Mouse (Mus musculus): ENCODE results near the gene Ano8. TPM values are rescaled to one million over a fixed set of nuclear protein-coding genes. Genes with fewer than 3 reads are reported as not detected.
"Not testable (repeated sequence)": the region's sequence is repeated elsewhere in the genome, so short reads cannot be mapped to it uniquely, and the experiment has no call there.

Gene Ano8
- polyA plus RNA-seq, 1 experiment = 77.0 TPM

- no peak for DNase-seq (ENCODE audit: extremely low spot score in 1 of 2, low spot score in 1 of 2)
Observed at GRCm38 (mm10) chr8:71454668-71455067, 31.1 kb downstream of the Ano8 start.

- no peak for DNase-seq (ENCODE audit: extremely low spot score in 1 of 2, low spot score in 1 of 2)
Observed at GRCm38 (mm10) chr8:71452669-71453068, 33.1 kb downstream of the Ano8 start.

GRCm38 (mm10) chr8:71451777-71452176 lies 34.0 kb downstream of the Ano8 start:
- DNase-seq (ENCODE audit: extremely low spot score in 1 of 2, low spot score in 1 of 2) = no peak

- DNase-seq (ENCODE audit: extremely low spot score in 1 of 2, low spot score in 1 of 2) = no peak
Observed at GRCm38 (mm10) chr8:71451337-71451736, 34.4 kb downstream of the Ano8 start.

- DNase-seq (ENCODE audit: extremely low spot score in 1 of 2, low spot score in 1 of 2) = no peak
Observed at GRCm38 (mm10) chr8:71445096-71445495, 40.7 kb downstream of the Ano8 start.

- peak in 1 of 2 experiments; percentile 53 for DNase-seq (ENCODE audit: extremely low spot score in 1 of 2, low spot score in 1 of 2)
Observed at GRCm38 (mm10) chr8:71441404-71441803, 44.4 kb downstream of the Ano8 start.

GRCm38 (mm10) chr8:71437041-71437440 lies 48.7 kb downstream of the Ano8 start:
- DNase-seq (ENCODE audit: extremely low spot score in 1 of 2, low spot score in 1 of 2) = no peak

GRCm38 (mm10) chr8:71432935-71433334 lies 52.8 kb downstream of the Ano8 start:
- not testable (repeated sequence) for DNase-seq (ENCODE audit: extremely low spot score in 1 of 2, low spot score in 1 of 2)

Other genes with a start within 250 kb of the Ano8 start
- 38.0 and 38.1 TPM in 2 replicates for gene Myo9b, start 213.2 kb downstream of the Ano8 start, polyA plus RNA-seq (2012; rRNA removed)
- 12.3 and 12.5 TPM in 2 replicates for gene Haus8, start 213.0 kb downstream of the Ano8 start, polyA plus RNA-seq (2012; rRNA removed)
- gene Use1, start 119.1 kb downstream of the Ano8 start, polyA plus RNA-seq (2012; rRNA removed) = 174 and 195 TPM in 2 replicates
- gene Ocel1, start 114.7 kb downstream of the Ano8 start, polyA plus RNA-seq (2012; rRNA removed) = 11.4 and 12.9 TPM in 2 replicates
- 42.5 and 42.8 TPM in 2 replicates for gene Nr2f6, start 104.0 kb downstream of the Ano8 start, polyA plus RNA-seq (2012; rRNA removed)
- gene Ushbp1, start 90.2 kb downstream of the Ano8 start, polyA plus RNA-seq (2012; rRNA removed) = 8.9 and 11.8 TPM in 2 replicates
- 131 and 140 TPM in 2 replicates for gene Babam1, start 89.1 kb downstream of the Ano8 start, polyA plus RNA-seq (2012; rRNA removed)
- gene Ankle1, start 80.0 kb downstream of the Ano8 start, polyA plus RNA-seq (2012; rRNA removed) = 0.56 and 1.2 TPM in 2 replicates
- 380 and 404 TPM in 2 replicates for gene Abhd8, start 22.3 kb downstream of the Ano8 start, polyA plus RNA-seq (2012; rRNA removed)
- 45.0 and 57.4 TPM in 2 replicates for gene Mrpl34, start 21.0 kb downstream of the Ano8 start, polyA plus RNA-seq (2012; rRNA removed)
- gene Dda1, start 16.8 kb downstream of the Ano8 start, polyA plus RNA-seq (2012; rRNA removed) = 123 and 146 TPM in 2 replicates
- 32.4 and 34.4 TPM in 2 replicates for gene Gtpbp3, start 2.1 kb upstream of the Ano8 start, polyA plus RNA-seq (2012; rRNA removed)
- 9.7 and 13.6 TPM in 2 replicates for gene Plvap, start 25.8 kb upstream of the Ano8 start, polyA plus RNA-seq (2012; rRNA removed)
- not detected in 2 replicates for gene Ccdc194, start 39.7 kb upstream of the Ano8 start, polyA plus RNA-seq (2012; rRNA removed)
- 20.9 and 22.9 TPM in 2 replicates for gene Bst2, start 51.5 kb upstream of the Ano8 start, polyA plus RNA-seq (2012; rRNA removed)
- gene Mvb12a, start 57.0 kb upstream of the Ano8 start, polyA plus RNA-seq (2012; rRNA removed) = 81.2 and 87.6 TPM in 2 replicates
- 0.13 and 0.14 TPM in 2 replicates for gene Tmem221, start 72.9 kb upstream of the Ano8 start, polyA plus RNA-seq (2012; rRNA removed)
- gene Nxnl1, start 80.6 kb upstream of the Ano8 start, polyA plus RNA-seq (2012; rRNA removed) = 0.06 TPM in 1 of 2 replicates, not detected in the other
- gene Slc27a1, start 82.9 kb upstream of the Ano8 start, polyA plus RNA-seq (2012; rRNA removed) = 183 and 191 TPM in 2 replicates
- 45.6 and 51.6 TPM in 2 replicates for gene Pgls, start 106.2 kb upstream of the Ano8 start, polyA plus RNA-seq (2012; rRNA removed)
- 4.3 and 4.5 TPM in 2 replicates for gene Fam129c, start 111.7 kb upstream of the Ano8 start, polyA plus RNA-seq (2012; rRNA removed)
- gene Colgalt1, start 125.0 kb upstream of the Ano8 start, polyA plus RNA-seq (2012; rRNA removed) = 99.4 and 104 TPM in 2 replicates
- gene Unc13a, start 185.8 kb upstream of the Ano8 start, polyA plus RNA-seq (2012; rRNA removed) = 172 and 176 TPM in 2 replicates
- gene Jak3, start 190.3 kb upstream of the Ano8 start, polyA plus RNA-seq (2012; rRNA removed) = 5.6 and 5.7 TPM in 2 replicates
- 1.4 and 1.8 TPM in 2 replicates for gene Insl3, start 203.3 kb upstream of the Ano8 start, polyA plus RNA-seq (2012; rRNA removed)
- gene B3gnt3, start 215.8 kb upstream of the Ano8 start, polyA plus RNA-seq (2012; rRNA removed) = 0.71 and 1.0 TPM in 2 replicates
- gene Fcho1, start 239.8 kb upstream of the Ano8 start, polyA plus RNA-seq (2012; rRNA removed) = 201 and 208 TPM in 2 replicates